Mouse (Mus musculus) liver, embryonic 14.5 days (tissue): ENCODE data around the gene Traf1. TPM values are rescaled to one million over a fixed set of nuclear protein-coding genes. Genes with fewer than 3 reads are reported as not detected.

Source experiments
- ATAC-seq: fragments of 200-750 bp; cut with Nextera tagmentation; 2 replicates; pipeline ENCODE4 v1.8.0; 2017; ENCODE audit warnings: moderate number of reproducible peaks, mild to moderate bottlenecking, moderate library complexity; ENCODE audit not compliant: insufficient read depth
- DNase-seq, 3 experiments: peaks; one replicate each; pipeline ENCODE4 v3.0.0-alpha.2; 2012 to 2013; ENCODE audit warnings: low read depth in 3 of 3, low spot score in 3 of 3
- H3K27ac ChIP-seq: fragments of 300-500 bp; sonication (generic); 2 replicates; pipeline ENCODE4 v1.5.1; 2014; ENCODE audit warnings: moderate library complexity, mild to moderate bottlenecking, control low read depth, inconsistent platforms
- H3K27me3 ChIP-seq: fragments of 300-500 bp; sonication (generic); 2 replicates; pipeline ENCODE4 v1.6.1; 2014; ENCODE audit warnings: mild to moderate bottlenecking, low read length, moderate library complexity; ENCODE audit not compliant: control insufficient read depth, insufficient read depth
- H3K36me3 ChIP-seq: fragments of 300-500 bp; sonication (generic); replicated peaks from 2 replicates; pipeline ENCODE4 v1.6.1; 2014; ENCODE audit warnings: low read depth; ENCODE audit not compliant: control insufficient read depth, insufficient read depth
- H3K4me1 ChIP-seq, 2 experiments: fragments of 200-500 bp in 1 of 2; fragments of 300-500 bp in 1 of 2; sonication (generic) in 1 of 2; replicated peaks; 2 replicates each; pipeline ENCODE4 v1.6.1; 2012 to 2014; ENCODE audit warnings: antibody characterized with exemption in 1 of 2, inconsistent platforms in 1 of 2, low read length in 1 of 2; ENCODE audit not compliant: control insufficient read depth in 2 of 2, insufficient read depth in 2 of 2
- H3K4me2 ChIP-seq: fragments of 300-500 bp; sonication (generic); 2 replicates; pipeline ENCODE4 v1.6.1; 2014; ENCODE audit warnings: low read depth, mild to moderate bottlenecking, control low read depth, moderate library complexity
- H3K4me3 ChIP-seq, 2 experiments: fragments of 200-500 bp in 1 of 2; fragments of 300-500 bp in 1 of 2; sonication (generic) in 1 of 2; 2 replicates each; pipeline ENCODE4 v1.5.1; 2012 to 2014; ENCODE audit warnings: low read depth in 2 of 2, low read length in 2 of 2, mild to moderate bottlenecking in 2 of 2, control low read depth in 1 of 2, inconsistent platforms in 1 of 2, moderate library complexity in 1 of 2; ENCODE audit not compliant: insufficient read depth in 1 of 2
- H3K9ac ChIP-seq: fragments of 300-500 bp; sonication (generic); replicated peaks from 2 replicates; pipeline ENCODE4 v1.6.1; 2014; ENCODE audit warnings: mild to moderate bottlenecking, control low read depth, moderate library complexity
- H3K9me3 ChIP-seq: fragments of 300-500 bp; sonication (generic); 2 replicates; pipeline ENCODE4 v1.6.1; 2016; ENCODE audit warnings: low read length, mixed read lengths; ENCODE audit not compliant: control insufficient read depth
- CTCF ChIP-seq: IDR thresholded peaks from 2 replicates; pipeline ENCODE4 v1.5.1; 2016; ENCODE audit warnings: antibody characterized with exemption, low read depth, control low read depth
- EP300 ChIP-seq: IDR thresholded peaks from 2 replicates; pipeline ENCODE4 v1.6.1; 2016; ENCODE audit warnings: antibody characterized with exemption, low read depth
- WGBS: fragments of 180-500 bp; shearing (Covaris S2); extraction: QIAGEN DNeasy Blood & Tissue Kit; methylation state at CpG from one replicate; pipeline ENCODE4 v1.1.7; 2014; ENCODE audit not compliant: insufficient replicate concordance; 5-methylcytosine and 5-hydroxymethylcytosine counted together
- polyA plus RNA-seq, 2 experiments: library from polyadenylated mRNA; depleted of rRNA in 1 of 2; stranded (reverse) in 1 of 2; unstranded in 1 of 2; fragments of >200 nt; fragmentation: Nextera tagmentation in 1 of 2; extraction: Ambion mirVana in 1 of 2; gene quantifications; 2 replicates each; pipeline versions ENCODE4 v1.2.1 to v1.2.3; 2012 to 2014

The Traf1 gene
- polyA plus RNA-seq, 2 experiments = 0.07 TPM; not detected in 1

GRCm38 (mm10) chr2:34991966-34992365 is 30.4 kb upstream of the Traf1 start:
- WGBS = 52% methylated on average over 3 of the region's 3 CpGs
- H3K4me2 ChIP-seq = no peak overlapping the region
- no peaks in the 10 kb centered on the region for H3K27me3 ChIP-seq
- no peak overlapping the region for H3K27ac ChIP-seq
- DNase-seq (no peak), ATAC-seq (no peak)
- TF ChIP-seq EP300 = no peak
- TF ChIP-seq CTCF = no peak
- H3K4me1 ChIP-seq = no peaks in the 10 kb centered on the region
- H3K4me3 ChIP-seq = no peak overlapping the region
- H3K9me3 ChIP-seq = no peaks in the 10 kb centered on the region
- H3K9ac ChIP-seq = no peak overlapping the region
- no peaks in the 10 kb centered on the region for H3K36me3 ChIP-seq

GRCm38 (mm10) chr2:34989749-34990148 is 28.2 kb upstream of the Traf1 start:
- H3K36me3 ChIP-seq = no peaks in the 10 kb centered on the region
- no peak overlapping the region for H3K4me2 ChIP-seq
- H3K9ac ChIP-seq = no peak overlapping the region
- 47% methylated on average over 1 of the region's 1 CpGs for WGBS
- no peaks in the 10 kb centered on the region for H3K27me3 ChIP-seq
- H3K27ac ChIP-seq = no peak overlapping the region
- H3K4me1 ChIP-seq = no peaks in the 10 kb centered on the region
- TF ChIP-seq CTCF (no peak), EP300 (no peak)
- H3K9me3 ChIP-seq = no peaks in the 10 kb centered on the region
- no peak for ATAC-seq
- DNase-seq = no peak
- no peak overlapping the region for H3K4me3 ChIP-seq

- WGBS = 58% methylated on average over 1 of the region's 1 CpGs
- Histone ChIP-seq H3K4me1 (peaks cover 0 to 2% of the 10 kb centered on the region in 2 experiments; a peak in 1 of 4 replicates), H3K4me2 (no peak overlapping the region), H3K27ac (no peak overlapping the region), H3K4me3 (no peak overlapping the region), H3K9ac (no peak overlapping the region), H3K9me3 (no peaks in the 10 kb centered on the region), H3K36me3 (no peaks in the 10 kb centered on the region), H3K27me3 (no peaks in the 10 kb centered on the region)
- TF ChIP-seq EP300 (no peak), CTCF (no peak)
- no peak for ATAC-seq
- DNase-seq = no peak
Observed at GRCm38 (mm10) chr2:34987595-34987994, 26.0 kb upstream of the Traf1 start.

- TF ChIP-seq EP300 (no peak), CTCF (no peak)
- H3K27me3 ChIP-seq = no peaks in the 10 kb centered on the region
- peaks cover 0 to 5% of the 10 kb centered on the region in 2 experiments; a peak in 2 of 4 replicates for H3K4me1 ChIP-seq
- H3K27ac ChIP-seq = no peak overlapping the region
- ATAC-seq (no peak), DNase-seq (no peak)
- no peak overlapping the region for H3K4me2 ChIP-seq
- H3K4me3 ChIP-seq = no peak overlapping the region
- H3K9ac ChIP-seq = no peak overlapping the region
- no peaks in the 10 kb centered on the region for H3K9me3 ChIP-seq
- 64% methylated on average over 8 of the region's 8 CpGs for WGBS
- H3K36me3 ChIP-seq = no peaks in the 10 kb centered on the region
Observed at GRCm38 (mm10) chr2:34984885-34985284, 23.3 kb upstream of the Traf1 start.

- no peak overlapping the region for H3K4me3 ChIP-seq
- H3K4me2 ChIP-seq = no peak overlapping the region
- H3K27ac ChIP-seq = no peak overlapping the region
- TF ChIP-seq EP300 (no peak), CTCF (no peak)
- 49% methylated on average over 11 of the region's 11 CpGs for WGBS
- no peaks in the 10 kb centered on the region for H3K27me3 ChIP-seq
- no peak for ATAC-seq
- no peak for DNase-seq
- no peaks in the 10 kb centered on the region for H3K36me3 ChIP-seq
- no peaks in the 10 kb centered on the region for H3K9me3 ChIP-seq
- no peak overlapping the region for H3K9ac ChIP-seq
- peaks cover 0 to 13% of the 10 kb centered on the region in 2 experiments; a peak in 2 of 4 replicates for H3K4me1 ChIP-seq
Observed at GRCm38 (mm10) chr2:34982906-34983698, 21.5 kb upstream of the Traf1 start.
